Mouse (Mus musculus) lung, postnatal 14 days (tissue): ENCODE results near the gene Tnrc6b.
A peak's percentile ranks its signal among the peaks of the same experiment; 100 is the strongest.
"Not testable (repeated sequence)": the region's sequence is repeated elsewhere in the genome, so short reads cannot be mapped to it uniquely, and the experiment has no call there.

Source experiments
- DNase-seq: peaks from one replicate; pipeline ENCODE4 v3.0.0; 2021

Tnrc6b gene

DNA sequence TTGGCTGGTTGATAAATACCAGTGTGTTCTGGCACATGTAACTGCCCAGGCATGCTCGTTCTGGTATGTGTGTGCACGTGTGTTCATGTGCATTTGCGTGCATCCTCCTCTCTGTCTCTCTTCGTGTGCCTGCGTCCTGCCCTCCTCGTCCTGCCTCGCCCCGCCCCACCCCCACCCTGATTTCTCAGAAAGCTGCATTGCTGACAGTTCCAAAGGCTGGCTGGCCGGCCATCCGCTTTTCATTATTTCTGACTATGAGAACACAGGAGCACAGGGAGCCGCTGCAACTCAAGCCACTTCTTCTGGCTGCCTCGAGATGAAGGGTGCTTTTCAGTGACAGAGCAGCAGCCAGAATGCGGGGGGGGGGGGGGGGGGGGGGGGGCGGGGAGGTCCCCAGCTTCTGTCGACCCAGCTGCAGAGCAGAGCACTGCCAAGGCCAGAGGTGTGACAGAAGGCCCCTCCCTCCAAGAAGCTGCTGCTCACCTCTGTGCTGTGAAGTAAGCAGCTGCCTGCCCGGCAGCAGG, 219.0 kb downstream of the Tnrc6b start:
- DNase-seq: peak; percentile 28

DNA sequence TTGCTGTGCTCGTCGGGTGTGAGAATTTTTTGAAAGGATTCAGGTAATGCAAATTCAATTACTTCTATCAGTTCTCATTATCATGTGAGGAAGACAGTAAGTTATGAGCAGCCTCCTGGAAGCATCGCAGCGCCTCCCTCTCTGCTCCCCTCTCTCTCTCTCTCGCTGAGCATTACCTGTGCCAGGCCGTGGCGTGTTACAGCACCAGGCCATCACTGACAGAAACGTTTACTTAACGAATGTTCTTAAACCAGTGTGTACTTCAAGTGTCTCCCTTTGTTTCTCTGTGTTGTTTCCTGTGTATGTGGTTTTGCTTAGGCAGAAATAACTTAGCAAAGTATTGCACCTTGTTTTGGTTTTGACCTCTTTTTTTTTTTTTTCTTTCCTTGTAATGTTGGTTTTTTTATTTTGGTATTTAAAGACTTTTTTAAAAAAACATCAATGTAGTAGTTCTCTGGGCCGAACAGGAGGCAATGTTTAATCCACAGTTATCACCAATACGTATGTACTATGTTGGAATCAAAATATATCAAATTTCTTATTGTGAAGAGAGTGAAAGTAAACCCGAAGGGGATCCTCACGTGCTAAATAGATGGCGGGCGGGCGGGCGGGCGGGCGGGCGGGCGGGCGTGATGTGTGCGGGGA, 219.7 kb downstream of the Tnrc6b start:
- DNase-seq: not testable (repeated sequence)

DNA sequence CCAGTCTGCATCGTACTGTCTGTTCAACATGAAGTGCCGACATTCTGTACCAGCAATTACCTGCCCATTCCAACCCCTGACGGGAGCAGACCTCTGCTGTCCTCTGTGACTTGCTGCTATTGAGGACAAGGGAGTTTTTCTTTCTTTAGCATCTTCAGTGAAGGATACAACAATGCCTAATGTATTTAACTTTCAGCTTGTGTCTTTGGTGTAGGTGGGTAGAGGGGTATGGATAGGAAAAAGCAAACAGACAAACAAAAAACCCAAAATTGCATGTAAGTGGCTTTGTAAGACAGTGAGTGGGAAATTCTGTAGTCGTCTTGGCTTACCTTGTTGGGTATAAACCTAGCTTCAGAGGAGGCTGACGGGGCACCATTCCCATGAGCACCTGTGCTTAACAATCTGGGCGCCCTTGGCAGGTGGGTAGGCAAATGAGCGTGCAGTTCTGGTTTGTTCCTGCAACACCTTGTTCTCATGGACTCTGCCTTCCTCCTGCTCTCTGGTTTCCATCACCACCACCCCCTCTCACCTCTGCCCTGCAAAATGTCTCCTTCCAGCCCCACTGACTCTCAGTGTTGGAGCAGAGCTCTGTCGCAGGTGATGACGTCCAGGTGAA, 220.3 kb downstream of the Tnrc6b start:
- no peak for DNase-seq

DNA sequence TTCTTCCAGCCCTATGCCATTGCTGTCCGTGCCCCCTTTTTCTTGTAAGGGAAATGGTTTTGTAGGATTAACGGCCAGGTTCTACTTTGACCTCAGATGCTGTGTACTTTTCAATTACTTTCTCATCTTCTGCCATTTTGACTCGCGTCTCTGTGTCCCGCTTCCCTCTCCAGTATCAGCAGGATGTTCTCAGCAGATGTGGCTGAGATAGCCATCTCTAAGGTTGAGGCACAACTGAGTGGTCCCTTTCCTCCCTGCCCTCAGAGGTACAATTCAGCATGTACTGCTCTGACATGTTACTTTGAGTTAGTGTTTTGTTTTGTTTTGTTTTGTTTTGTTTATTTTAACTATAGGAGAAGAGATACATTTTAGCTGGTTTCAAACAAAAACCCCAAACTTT, 223.7 kb downstream of the Tnrc6b start:
- DNase-seq: no peak

DNA sequence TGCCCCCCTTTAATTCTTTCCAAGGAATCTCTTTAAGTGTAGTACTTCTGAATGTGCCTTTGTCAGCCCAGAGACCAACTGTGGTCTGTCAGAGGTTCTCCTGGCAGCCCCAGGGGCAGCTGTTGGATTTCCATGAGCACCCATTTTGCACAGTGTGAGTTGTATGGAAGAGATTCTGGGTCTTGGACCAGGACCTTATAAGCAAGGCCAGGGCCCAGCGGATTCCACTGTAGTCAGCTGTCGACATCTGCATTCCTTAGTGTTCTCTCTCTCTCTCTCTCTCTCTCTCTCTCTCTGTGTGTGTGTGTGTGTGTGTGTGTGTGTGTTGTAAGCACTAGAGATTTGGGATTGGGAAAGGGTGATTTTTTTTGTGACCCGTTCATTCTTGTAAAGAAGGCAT, 225.6 kb downstream of the Tnrc6b start:
- DNase-seq: peak; percentile 39

DNA sequence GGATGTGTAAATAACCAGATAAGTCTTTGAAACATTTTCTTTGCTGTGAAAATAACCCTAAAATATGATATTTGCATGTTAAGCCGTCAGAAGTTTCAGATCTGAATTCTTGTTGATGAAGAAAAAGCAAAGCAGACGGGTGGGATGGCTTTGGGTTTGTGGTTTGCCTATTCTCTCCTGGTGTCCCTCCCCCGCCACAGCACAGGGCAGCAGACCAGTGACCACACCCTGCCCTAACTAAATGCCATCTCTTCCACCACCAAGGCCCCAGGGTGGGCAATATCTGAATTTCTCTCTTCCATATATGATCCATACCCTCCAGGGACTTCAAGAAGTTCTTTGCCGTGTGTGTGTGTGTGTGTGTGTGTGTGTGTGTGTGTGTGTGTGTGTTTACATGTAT, 227.5 kb downstream of the Tnrc6b start:
- DNase-seq: no peak

DNA sequence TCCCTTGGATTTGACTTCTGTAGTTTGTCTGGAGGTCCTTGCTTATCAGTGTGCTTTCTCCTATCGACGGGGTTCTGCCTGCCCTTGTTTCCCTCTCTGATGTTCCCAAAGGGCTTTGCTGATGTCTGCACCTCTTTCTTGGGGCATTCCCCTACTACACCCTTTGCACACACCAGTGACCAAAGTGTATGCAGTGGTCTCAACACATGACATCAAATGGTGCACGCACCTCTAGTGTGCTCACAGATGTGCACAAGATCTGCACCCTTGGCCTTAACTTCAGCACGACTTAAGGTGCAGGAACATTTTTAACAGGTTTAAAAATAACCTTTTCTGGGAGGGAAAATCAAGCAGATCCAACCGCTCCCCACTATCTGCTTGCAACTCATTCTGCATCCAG, 228.3 kb downstream of the Tnrc6b start:
- no peak for DNase-seq

DNA sequence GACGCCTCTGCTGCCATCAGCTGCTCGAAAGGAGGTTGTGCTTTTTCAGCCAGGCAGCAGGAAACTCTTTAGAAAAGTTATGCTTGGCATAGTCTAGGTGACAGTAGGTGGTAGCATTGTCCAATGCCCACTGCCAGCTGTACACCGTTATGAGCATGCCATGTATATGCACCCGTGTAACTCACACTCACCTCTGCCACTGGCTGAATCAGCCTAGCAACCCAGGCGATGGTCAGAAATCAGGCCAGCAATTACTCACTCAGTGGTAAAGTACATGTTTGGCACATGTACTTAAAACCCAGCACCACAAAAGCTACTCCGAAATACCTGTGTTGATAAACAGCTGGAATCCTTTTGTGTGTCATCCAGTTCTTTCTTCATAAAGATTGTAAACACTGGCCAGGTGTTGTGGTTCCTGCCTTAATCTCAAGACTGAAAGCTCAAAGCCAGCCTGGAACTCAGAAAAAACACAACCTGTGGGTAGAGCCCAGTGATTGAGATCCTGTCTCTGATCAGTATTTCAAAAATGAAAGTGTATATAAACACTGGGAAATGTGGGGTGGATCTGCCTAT, 230.4 kb downstream of the Tnrc6b start:
- DNase-seq: no peak

DNA sequence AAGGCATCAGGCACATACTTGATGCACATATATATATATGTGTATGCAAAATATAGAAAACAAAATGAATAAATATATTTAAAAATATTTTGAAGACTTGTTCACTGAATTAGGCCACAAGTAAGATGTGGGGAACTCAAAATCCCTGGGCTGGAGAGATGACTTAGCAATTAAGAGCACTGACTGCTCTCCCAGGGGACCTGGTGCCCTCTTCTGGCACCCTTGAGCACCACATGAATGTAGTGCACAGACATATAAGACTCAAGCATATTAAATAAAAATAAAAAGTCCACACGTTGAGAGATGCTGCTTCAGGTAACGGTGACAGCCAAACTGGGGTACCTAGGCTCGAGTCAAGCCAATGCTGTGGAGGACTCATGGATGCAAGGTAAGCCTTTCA, 234.7 kb downstream of the Tnrc6b start:
- peak; percentile 56 for DNase-seq

DNA sequence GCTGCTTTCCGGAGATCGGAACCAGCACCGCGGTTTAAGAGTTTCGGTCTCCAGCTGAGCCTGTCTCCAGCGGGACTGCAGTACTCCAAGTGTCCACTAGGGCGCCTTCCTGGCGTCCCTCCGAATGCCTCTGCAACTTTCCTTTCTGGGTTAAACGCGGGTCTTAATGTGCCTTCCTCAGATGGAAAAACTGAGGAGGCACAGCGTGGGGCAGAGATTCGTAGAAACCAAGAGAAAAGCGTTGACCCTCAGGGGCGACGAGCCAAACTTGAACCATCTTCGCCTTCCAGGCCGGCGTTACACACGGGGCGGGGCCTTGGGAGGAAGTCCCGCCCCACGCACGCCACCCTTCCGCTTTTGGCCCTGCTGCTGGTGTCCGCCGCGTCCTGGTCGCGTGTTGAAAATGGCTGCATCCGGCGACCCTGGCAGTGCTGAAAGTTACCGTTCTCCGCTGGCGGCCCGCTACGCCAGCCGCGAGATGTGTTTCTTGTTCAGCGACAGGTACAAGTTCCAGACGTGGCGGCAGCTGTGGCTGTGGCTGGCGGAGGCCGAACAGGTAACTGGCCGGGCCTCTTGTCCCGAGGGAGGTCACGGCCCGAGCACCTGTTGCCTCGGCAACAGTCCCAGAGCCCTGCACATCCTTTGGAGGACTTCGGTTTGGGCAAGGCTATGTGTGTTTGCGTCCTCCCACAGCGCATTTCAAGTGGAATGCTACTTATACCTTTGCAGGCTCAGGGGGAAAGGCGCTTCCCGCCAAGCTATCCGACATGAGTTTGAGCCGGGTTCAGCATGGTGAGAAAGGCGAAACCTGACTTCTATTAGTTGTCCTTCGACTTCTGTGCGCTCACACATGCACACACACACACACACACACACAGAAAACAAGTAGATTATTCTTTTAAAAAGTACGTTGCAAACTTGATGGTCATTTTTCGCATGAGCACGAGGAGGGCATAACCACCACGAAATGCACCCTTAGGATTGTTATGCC, 237.3 kb downstream of the Tnrc6b start, which contains the start of gene Adsl:
TSS of gene Adsl (plus strand) at position 346 of the 991 bp plus-strand sequence.
- DNase-seq: peak; percentile 89

DNA sequence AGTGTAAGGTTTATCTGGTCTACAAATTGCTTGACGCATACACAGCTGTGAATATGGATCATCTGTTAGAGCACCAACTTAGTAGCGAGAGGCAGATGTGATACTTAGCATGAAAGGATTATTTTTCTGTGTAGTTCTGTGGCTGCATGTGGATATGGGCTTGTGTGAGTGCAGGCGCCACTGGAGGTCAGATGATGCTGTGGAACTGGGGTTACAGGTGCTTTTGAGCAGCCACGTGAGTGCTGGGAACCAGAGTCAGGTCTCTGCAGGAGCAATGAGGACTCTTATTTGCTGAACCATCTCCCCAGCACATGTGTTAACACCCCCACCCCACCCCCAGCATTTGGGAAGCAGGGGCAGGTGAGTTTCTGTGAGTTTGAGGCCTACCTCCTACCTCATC, 238.3 kb downstream of the Tnrc6b start:
- DNase-seq: no peak

DNA sequence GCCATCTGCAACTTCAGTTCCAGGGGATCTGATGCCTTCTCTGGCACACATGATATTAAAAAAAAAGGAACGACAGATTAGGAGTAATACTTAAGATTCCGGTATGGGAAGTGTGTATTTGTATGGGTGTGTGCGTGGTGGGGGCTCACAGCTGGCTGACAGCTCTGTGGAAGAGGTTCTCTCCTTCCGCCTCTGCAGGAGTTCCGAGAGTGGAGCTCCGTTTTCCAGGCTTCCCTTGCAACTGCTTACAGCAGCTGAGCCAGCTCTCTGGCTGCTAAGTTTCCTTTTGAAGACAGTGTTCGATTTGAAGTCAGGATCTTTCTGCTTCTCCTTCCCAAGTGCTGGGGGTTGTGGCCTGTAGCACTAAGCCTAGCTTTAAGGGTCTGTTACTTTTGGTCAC, 238.9 kb downstream of the Tnrc6b start:
- no peak for DNase-seq

DNA sequence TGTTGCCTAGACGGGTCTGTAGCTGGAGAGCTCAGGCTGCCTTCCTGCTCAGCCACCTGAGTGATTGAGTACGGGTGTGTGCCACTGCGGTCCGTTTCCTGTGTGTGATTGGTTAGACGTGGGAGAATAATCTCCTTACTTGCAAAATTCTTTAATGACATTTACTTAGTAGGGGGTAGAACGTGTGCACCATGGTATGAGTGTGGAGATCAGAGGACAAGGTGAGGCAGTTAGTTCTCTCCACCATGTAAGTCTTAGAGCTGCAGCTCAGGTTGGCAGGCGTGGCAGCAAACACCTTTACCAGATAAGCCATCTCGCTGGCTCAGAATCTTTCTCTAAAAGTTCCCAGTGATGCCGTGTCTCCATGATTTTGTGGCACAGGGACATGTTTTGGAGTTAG, 242.9 kb downstream of the Tnrc6b start:
- no peak for DNase-seq

DNA sequence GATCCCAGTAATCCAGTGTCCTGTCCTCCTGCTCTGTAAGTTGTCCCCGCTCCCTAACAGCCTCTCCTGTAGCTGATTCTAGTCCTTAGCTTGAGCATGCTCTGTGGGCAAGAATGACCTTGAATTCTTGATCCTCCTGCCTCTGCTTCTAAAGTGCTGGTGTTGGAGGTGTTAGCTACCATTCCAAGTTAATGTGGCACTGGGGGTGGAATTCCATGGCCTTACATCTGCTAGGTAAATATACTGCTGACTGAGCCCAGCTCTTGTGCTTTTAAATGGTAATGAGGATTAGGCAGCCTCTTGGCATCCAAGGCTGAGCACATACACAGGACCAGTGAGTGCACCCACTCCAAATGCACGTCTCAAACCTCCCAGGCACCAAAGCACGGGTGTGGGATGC, 243.7 kb downstream of the Tnrc6b start:
- no peak for DNase-seq

DNA sequence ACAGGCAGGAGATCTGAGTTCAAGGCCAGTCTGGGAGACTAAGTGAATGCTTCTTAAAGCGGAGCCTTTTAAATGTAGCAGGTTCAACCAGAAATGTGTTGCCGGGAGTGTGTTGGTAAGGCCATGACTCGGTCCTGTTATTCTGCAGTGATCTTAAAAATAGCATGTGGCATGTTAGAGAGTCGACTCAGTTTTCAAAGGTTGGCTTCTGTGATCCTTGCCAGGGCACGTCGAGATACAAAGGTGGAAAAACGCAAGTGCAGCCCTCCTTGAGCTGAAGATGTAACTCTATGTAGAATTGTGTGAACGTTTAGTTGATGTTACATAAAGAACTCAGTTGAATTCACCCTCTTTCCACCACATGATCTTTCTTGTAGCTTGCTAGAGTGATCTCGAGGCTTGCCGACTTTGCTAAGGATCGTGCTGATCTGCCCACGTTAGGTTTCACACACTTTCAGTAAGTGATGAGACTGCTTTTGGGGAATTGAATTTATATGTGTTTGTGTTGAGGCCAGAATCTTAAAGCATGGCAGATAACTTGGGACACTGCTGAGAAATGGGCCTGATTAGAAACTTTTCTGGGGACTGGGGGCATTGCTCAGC, 244.8 kb downstream of the Tnrc6b start:
- DNase-seq: no peak

DNA sequence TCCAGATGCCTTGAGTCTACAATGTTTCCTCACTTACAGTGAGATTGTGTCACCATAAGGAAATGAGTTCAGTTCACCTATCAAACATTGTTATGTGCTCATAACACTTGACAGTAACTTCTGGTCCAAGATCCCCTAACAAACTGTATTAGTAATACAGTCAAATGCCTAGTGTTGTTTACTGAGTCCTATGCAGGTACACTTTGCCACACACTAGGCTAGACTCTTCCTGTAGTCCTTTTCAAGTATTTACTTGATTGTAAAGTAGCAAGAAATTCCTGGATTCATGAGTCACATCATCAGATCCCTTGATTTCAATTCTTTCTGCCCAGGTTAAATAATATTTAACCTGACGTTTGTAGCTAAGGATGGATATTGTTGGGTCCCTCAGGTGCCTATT, 258.3 kb downstream of the Tnrc6b start:
- no peak for DNase-seq

DNA sequence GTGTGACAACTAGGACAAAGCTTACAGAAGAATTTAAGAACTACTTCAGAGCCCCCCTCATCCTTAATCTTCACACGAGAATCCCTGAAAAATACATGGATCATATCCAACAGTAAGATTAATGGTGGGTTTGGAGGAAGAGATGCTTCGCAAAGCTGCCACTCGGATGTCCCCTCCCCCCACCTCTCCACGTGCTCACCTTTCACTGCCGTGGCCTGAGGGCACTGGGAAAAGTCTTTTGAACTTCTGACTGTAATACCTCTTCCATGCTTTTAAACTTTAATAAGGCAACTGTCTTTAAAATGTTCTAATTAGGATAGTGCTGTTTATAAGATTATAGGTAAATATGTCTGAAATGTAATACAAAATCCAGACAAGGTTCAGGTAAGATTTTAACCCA, 263.2 kb downstream of the Tnrc6b start:
- DNase-seq: no peak

DNA sequence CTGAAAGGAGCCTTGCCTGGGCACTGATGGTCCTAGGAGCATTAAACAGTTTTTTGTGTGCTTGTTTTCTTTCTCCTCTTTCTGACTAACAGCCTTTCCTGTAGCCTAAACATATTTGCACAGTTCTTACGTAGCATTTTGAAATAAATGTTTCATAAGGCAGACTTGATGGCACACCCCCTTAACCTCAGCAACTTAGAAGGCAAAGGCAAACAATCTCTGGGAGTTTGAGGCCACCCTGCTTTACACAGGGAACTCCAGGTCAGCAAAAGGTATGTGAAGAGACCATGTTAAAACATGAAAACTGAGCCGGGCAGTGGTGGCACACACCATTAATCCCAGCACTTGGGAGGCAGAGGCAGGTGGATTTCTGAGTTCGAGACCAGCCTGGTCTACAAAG, 264.6 kb downstream of the Tnrc6b start:
- DNase-seq: no peak

DNA sequence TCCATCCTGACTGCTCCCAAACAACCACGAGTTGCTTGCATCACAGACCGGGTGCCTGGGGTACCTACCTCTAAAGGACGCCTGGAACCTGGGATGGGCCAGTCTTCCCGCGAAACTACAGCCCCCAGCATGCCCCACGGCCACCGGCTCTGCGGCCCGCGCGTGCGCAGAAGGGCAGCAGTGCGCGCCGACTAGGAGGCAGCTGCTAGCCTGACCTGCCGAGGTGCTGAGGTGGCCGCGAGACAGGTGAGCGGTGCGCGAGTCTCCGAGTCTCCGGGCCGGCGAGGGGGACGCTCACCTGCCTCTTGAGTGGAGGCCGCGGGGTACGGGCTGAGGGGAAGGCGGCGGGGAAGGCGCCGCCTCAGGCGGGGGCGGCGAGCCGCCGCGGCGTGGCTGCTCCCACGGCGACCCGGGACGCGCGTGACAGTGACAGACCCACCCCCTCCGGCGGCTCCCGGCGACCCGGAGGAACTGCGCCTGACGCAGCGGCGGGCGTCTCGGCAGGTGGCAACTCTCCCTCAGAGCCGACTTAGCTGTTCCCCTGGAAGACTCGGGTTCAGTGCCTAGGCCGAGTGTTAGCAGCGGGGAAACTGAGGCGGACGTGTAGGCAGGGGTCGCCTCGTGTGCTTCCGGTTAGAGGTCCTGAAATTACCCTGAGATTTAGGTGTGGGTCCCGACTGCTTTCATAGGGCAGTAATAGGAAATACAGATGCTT, 266.7 kb downstream of the Tnrc6b start, which contains the start of gene Sgsm3:
TSS of gene Sgsm3 (plus strand) at position 146 of the 715 bp plus-strand sequence.
- DNase-seq: peak; percentile 86

DNA sequence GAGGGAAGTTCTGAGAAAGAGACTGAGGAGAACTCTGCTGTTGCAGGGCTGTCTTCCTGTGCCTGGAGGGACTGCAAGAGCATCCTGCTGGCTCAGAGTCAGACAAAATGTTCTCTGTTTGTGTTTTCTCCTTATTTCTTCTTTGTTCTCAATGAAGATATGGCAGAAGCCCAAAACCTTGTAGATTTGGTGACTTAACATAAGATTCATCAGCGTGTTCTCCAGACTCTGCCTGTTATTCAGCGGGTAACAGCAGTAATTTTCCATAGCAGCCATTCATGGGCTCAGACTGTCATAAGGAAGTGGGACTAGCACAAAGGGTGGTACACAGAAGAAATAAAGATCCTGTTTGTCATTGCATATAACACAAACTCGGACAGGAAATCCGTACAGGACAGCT, 268.5 kb downstream of the Tnrc6b start:
- no peak for DNase-seq

DNA sequence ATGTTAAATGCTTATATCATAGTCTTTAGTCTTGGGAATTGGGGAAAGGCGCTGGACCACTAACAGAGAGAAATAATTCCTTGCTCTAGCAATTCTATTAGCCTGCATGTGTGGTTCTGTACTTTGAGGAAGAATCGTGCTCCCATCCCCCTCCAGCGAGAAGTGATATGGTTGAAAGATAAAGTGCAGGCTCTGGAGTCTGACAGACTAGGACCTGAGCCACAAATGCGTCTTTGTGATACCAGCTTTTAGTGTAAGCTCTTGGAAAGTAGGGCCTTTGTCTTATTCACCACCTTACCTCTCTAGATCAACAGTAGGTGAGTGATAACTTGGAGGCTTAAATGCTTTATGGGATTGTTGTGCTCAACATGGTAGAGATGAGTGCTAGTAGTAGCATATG, 270.1 kb downstream of the Tnrc6b start:
- DNase-seq: no peak

DNA sequence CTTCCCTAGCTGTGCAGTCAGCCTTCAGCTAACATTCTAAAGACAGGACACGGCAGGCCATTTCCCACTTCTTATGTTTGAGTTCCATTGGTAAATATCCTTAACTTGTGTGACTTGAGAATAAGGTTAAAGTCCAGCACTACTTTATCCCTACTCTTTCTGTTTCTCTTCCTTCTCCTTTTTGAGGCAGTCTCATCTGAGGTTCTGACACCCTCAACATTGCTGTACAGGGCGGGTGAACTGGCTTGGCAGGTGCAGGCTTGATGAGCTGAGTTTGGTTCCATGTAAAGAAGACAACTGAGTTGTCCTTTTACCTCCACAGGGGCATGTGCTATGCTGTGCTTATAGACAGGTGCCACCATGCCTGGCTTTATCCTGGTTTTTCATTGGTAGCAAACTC, 272.2 kb downstream of the Tnrc6b start:
- no peak for DNase-seq
